Mouse (Mus musculus) heart, embryonic 16.5 days (tissue): Measurements from ENCODE around the gene Olfr1396. TPM values are rescaled to one million over a fixed set of nuclear protein-coding genes. Genes with fewer than 3 reads are reported as not detected.
A peak's percentile ranks its signal among the peaks of the same experiment; 100 is the strongest.

ENCODE experiments used
- ATAC-seq: fragments of 200-750 bp; cut with Nextera tagmentation; replicated peaks from 2 replicates; pipeline ENCODE4 v1.8.0; 2017; ENCODE audit warnings: moderate number of reproducible peaks; ENCODE audit not compliant: insufficient read depth, low FRiP score; ENCODE audit errors: extremely low read depth
- H3K27ac ChIP-seq: fragments of 300-500 bp; sonication (generic); 2 replicates; pipeline ENCODE4 v1.5.1; 2014; ENCODE audit warnings: mild to moderate bottlenecking, low read length, control low read depth, moderate library complexity
- H3K27me3 ChIP-seq: fragments of 300-500 bp; sonication (generic); 2 replicates; pipeline ENCODE4 v1.6.1; 2014; ENCODE audit warnings: low read length, mixed read lengths; ENCODE audit not compliant: control insufficient read depth, insufficient read depth
- H3K36me3 ChIP-seq: fragments of 300-500 bp; sonication (generic); 2 replicates; pipeline ENCODE4 v1.6.1; 2014; ENCODE audit not compliant: control insufficient read depth, insufficient read depth
- H3K4me1 ChIP-seq: fragments of 300-500 bp; sonication (generic); 2 replicates; pipeline ENCODE4 v1.6.1; 2014; ENCODE audit warnings: low read length, mixed read lengths; ENCODE audit not compliant: control insufficient read depth, insufficient read depth
- H3K4me2 ChIP-seq: fragments of 300-500 bp; sonication (generic); 2 replicates; pipeline ENCODE4 v1.6.1; 2014; ENCODE audit warnings: low read depth, mild to moderate bottlenecking, control low read depth, low read length
- H3K4me3 ChIP-seq: fragments of 300-500 bp; sonication (generic); 2 replicates; pipeline ENCODE4 v1.5.1; 2014; ENCODE audit warnings: mild to moderate bottlenecking, control low read depth, low read length
- H3K9ac ChIP-seq: fragments of 300-500 bp; sonication (generic); 2 replicates; pipeline ENCODE4 v1.6.1; 2014; ENCODE audit warnings: low read length, control low read depth
- H3K9me3 ChIP-seq: fragments of 300-500 bp; sonication (generic); replicated peaks from 2 replicates; pipeline ENCODE4 v1.6.1; 2016; ENCODE audit warnings: low read length; ENCODE audit not compliant: control insufficient read depth
- WGBS: fragments of 180-500 bp; shearing (Covaris S2); extraction: QIAGEN DNeasy Blood & Tissue Kit; methylation state at CpG from one replicate; pipeline ENCODE4 v1.1.7; 2014; 5-methylcytosine and 5-hydroxymethylcytosine counted together
- polyA plus RNA-seq: library from polyadenylated mRNA; unstranded; fragments of >200 nt; fragmentation: Nextera tagmentation; extraction: Ambion mirVana; gene quantifications from 2 replicates; pipeline ENCODE4 v1.2.1, GENCODE M21; 2015

The Olfr1396 gene
- polyA plus RNA-seq, 1 experiment from 2014 or later = 0.18 TPM

DNA sequence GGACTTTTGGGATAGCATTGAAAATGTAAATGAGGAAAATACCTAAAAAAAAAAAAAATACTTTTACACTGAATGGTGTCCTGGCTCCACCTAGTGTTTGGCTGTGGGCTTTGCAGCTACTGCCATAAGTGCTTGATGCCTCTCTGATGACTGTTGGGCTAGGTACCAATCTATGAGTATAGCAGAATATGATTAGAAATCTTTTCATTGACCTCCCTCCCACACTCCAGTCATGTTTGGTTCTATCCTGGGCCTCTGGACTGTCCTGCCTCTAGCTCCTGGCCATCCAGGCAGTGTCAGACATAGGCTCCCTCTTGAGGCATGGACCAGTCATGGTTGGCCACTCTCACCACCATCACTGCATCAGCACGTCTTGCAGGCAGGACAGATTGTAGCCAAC is 5.8 kb downstream of the Olfr1396 start:
- Histone ChIP-seq H3K4me3 (no peak overlapping the region), H3K4me1 (no peaks in the 10 kb centered on the region), H3K27me3 (no peaks in the 10 kb centered on the region), H3K4me2 (no peak overlapping the region), H3K9ac (no peak overlapping the region), H3K27ac (no peak overlapping the region), H3K36me3 (no peaks in the 10 kb centered on the region), H3K9me3 (no peaks in the 10 kb centered on the region)
- WGBS = 33% methylated on average over 1 of the region's 1 CpGs
- no peak for ATAC-seq

DNA sequence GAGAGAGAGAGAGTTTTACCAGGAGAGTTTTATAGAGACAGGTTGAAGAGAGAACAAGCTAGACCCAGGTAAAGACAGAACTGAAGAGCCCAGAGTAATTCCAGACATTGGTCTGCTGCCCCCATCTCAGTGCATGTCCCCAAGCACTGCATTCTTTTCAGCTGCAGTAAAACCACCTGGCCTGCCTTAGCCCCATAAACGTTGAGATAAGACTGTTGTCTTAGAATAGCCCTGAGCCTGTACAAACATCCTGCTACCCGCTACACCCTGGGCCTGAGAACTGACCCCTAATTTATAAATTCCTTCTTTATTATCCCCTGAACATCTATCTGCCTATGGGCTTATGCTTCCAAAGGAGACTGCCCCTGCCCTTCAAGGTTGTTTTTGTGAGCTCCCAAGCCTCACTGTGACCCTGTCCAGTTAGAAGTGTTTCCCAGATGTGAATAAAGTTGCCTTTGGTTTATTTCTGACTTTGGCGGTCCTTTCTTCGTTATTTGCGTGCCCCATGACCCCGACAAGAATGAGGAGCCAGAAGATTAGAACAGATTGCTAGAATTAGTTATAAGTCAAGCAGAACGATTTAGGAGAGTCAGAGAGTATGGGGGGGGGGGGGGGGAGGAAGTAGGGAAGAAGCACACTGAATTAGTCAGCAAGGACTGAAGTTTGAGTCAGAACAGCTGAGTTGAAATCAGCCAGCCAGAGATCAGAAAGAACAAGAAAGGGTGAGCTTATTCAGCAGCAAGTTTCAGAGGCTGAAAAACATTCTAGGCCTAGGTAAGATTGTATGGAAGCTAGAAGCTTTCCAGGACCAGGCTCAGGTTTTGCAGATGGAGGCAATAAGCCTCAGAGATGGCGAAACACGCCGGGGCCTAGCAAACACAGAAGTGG is 6.8 kb downstream of the Olfr1396 start:
- H3K4me2 ChIP-seq = no peak overlapping the region
- 64% methylated on average over 10 of the region's 10 CpGs for WGBS
- no peak for ATAC-seq
- no peak overlapping the region for H3K4me3 ChIP-seq
- no peak overlapping the region for H3K9ac ChIP-seq
- H3K27me3 ChIP-seq = no peaks in the 10 kb centered on the region
- H3K9me3 ChIP-seq = no peaks in the 10 kb centered on the region
- no peak overlapping the region for H3K27ac ChIP-seq
- H3K4me1 ChIP-seq = no peaks in the 10 kb centered on the region
- H3K36me3 ChIP-seq = no peaks in the 10 kb centered on the region

DNA sequence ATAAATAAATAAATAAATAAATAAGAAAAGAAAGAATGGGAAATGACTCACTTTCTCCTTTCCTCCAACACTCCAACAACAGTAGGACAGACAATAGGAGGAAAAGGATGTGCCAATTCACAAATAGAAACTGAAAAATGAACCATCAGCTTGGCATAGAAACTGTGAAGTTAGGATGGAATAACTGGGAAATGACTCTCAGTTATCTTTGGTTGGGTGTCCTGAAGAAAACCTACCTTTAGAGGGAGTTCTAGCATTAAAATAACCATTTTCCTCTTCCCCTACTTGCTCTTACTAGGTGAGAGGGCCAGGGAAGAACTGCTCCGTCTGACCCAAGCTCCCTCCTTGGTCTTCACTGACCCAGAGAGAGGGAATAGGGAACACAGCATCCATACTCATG is 8.9 kb downstream of the Olfr1396 start:
- Histone ChIP-seq H3K36me3 (no peaks in the 10 kb centered on the region), H3K27ac (no peak overlapping the region), H3K27me3 (no peaks in the 10 kb centered on the region), H3K9ac (no peak overlapping the region), H3K4me1 (no peaks in the 10 kb centered on the region), H3K4me3 (no peak overlapping the region), H3K9me3 (no peaks in the 10 kb centered on the region), H3K4me2 (no peak overlapping the region)
- WGBS = 79% methylated on average over 1 of the region's 1 CpGs
- ATAC-seq = no peak

DNA sequence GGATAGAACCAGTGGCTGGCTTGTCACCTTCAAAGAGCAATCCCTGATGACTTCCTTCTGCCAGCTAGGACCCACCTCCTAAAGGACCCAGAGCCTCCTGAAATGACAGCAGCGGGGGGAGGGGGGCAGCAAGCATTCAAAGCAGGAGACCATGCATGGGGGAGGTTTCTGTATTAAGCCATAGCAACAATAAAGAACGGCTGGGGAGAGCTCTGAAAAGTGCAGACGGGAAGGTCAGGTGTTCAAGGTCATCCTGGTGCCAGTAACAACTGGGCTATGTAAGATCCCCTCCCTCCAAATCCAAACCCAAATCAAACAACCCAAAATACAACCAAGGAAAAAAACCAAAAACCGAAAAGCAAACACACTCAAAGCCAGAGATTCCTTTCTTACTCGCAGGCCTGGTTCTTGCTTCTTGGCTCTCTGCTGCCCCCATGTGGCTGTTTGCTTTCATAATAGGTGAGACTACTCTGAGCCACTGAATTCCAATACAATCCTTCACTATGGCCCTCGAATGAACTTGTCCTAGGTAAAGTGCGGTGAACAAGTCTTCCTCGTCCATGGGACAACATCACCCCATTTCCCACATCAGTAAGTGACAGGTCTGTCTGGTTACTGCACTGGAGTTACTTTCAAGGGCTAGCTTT is 11.5 kb downstream of the Olfr1396 start:
- ATAC-seq = 0 out of 2 replicates have a peak, but pooled peaks have one; percentile 16
- H3K4me2 ChIP-seq = peak overlapping the region; percentile 38
- WGBS = 17% methylated on average over 8 of the region's 8 CpGs

DNA sequence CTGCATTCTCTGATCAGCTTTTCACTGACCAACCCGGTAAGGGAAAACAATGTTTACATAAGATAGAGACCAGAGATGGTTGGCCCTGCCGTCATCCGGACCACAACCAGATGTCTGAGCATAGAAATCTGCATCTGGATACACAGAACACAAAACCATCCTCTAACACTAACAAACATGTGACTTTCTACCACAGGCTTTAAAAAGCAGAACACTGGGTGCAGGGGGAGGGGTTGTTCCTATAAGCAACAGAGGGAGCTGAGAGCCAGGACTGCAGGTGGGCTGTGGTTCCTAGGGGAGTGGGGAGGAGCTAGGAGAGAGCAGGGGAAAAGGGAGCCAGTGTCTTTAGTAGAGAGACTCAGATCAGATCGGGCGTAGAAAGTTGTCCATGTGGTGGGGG is 13.2 kb downstream of the Olfr1396 start:
- no peaks in the 10 kb centered on the region for H3K4me1 ChIP-seq

More for the DNA sequence above, 11.5 kb downstream of the Olfr1396 start:
- Histone ChIP-seq H3K9ac (peak overlapping the region; percentile 29; the same call in 1 of the 2 replicates), H3K36me3 (no peaks in the 10 kb centered on the region), H3K4me3 (0 out of 2 replicates have a peak overlapping the region, but pooled peaks have one; percentile 14), H3K27ac (no peak overlapping the region), H3K4me1 (no peaks in the 10 kb centered on the region), H3K9me3 (no peaks in the 10 kb centered on the region), H3K27me3 (no peaks in the 10 kb centered on the region)

DNA sequence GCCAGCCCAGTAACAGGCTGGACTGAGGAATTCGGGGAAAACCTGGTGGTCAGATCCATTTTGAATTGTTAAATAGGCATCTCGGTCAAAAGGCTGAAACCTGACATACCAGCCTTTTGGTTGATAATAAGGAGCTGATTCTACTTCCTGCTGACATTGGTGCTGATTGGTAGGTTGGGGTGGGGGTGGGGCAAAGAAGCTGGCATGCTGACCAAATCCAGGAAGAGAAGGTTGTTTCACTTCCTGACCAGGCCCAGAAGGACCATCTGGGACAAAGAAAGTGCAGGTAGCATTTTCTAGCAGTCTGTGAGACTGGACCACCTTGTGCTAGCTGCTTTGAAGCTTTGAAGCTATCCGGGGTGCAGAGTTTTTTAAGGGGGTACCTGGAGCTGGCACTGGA is 14.3 kb downstream of the Olfr1396 start:
- no peaks in the 10 kb centered on the region for H3K27me3 ChIP-seq
- H3K4me1 ChIP-seq = no peaks in the 10 kb centered on the region
- no peak for ATAC-seq
- no peaks in the 10 kb centered on the region for H3K9me3 ChIP-seq
- H3K9ac ChIP-seq = no peak overlapping the region
- no peak overlapping the region for H3K4me3 ChIP-seq
- no peak overlapping the region for H3K27ac ChIP-seq
- 71% methylated on average over 3 of the region's 3 CpGs for WGBS
- H3K36me3 ChIP-seq = no peaks in the 10 kb centered on the region
- no peak overlapping the region for H3K4me2 ChIP-seq

More for the DNA sequence above, 13.2 kb downstream of the Olfr1396 start:
- ATAC-seq = peak; percentile 41; the same call in 1 of the 2 replicates
- H3K4me3 ChIP-seq = no peak overlapping the region
- H3K36me3 ChIP-seq = no peaks in the 10 kb centered on the region
- H3K4me2 ChIP-seq = no peak overlapping the region
- H3K27me3 ChIP-seq = no peaks in the 10 kb centered on the region
- H3K27ac ChIP-seq = no peak overlapping the region
- WGBS = 31% methylated on average over 5 of the region's 5 CpGs
- no peak overlapping the region for H3K9ac ChIP-seq
- H3K9me3 ChIP-seq = no peaks in the 10 kb centered on the region

DNA sequence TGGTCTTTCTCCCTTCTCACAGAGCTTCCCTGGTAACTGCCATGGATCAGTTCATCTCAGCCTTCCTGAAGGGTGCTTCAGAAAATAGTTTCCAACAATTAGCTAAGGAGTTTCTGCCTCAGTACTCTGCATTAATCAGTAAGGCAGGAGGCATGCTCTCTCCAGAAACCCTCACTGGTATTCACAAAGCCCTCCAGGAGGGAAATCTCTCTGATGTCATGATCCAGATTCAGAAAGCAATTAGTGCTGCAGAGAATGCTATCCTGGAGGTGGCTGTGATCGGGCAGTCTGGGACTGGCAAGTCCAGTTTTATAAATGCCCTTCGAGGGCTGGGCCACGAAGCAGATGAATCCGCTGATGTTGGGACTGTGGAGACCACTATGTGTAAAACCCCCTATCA is 19.3 kb downstream of the Olfr1396 start:
- Histone ChIP-seq H3K36me3 (no peaks in the 10 kb centered on the region), H3K27ac (no peak overlapping the region), H3K4me3 (no peak overlapping the region), H3K4me1 (no peaks in the 10 kb centered on the region), H3K4me2 (no peak overlapping the region), H3K9ac (no peak overlapping the region), H3K27me3 (no peaks in the 10 kb centered on the region), H3K9me3 (no peaks in the 10 kb centered on the region)
- ATAC-seq = no peak
- WGBS = 79% methylated on average over 4 of the region's 4 CpGs

DNA sequence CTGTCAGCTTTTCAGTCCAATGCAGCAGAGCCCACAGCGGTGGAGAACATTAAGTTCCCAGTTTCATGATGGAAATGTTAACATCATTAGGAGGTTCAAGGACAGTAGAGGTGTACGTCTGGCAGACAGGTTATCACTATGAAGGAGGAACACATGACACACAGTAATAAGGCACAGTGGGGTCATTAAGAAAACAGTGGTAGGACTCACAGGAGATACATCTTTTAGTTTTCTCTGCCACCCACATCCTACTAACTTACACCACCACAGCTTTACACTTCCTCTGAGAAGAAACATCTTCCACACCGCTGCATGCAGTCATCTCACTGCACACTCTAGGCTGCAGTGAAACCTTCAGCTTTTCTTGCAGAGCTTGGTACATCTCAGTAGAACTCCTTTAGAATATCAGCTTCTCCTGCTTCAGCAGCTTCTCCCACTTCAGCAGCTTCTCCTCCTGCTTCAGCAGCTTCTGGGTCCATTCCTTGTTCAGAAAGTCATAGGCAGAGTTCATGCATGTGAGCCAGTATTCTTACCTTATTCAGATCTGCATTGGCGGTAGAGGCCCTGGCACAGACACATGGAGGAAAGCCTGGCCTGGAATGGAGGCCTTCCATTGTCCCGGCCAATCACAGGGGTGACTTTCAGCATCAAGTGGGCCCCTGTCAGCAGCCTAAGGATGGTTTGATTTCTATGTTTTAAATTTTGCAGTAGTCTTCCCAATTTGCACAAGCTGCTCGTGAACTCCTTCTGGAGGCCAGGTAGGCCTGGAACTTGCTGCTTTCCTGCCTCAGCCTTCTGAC is 20.6 kb downstream of the Olfr1396 start:
- Histone ChIP-seq H3K27me3 (no peaks in the 10 kb centered on the region), H3K27ac (peak overlapping the region; percentile 42; the same call in 1 of the 2 replicates), H3K4me3 (no peak overlapping the region), H3K36me3 (no peaks in the 10 kb centered on the region), H3K9me3 (no peaks in the 10 kb centered on the region), H3K9ac (no peak overlapping the region), H3K4me2 (no peak overlapping the region), H3K4me1 (no peaks in the 10 kb centered on the region)
- 75% methylated on average over 6 of the region's 6 CpGs for WGBS
- no peak for ATAC-seq
